Mouse (Mus musculus) thymus, adult 2 months (tissue): ENCODE results near the gene Enc1.

ENCODE experiments used
- CTCF ChIP-seq: fragments of 200-500 bp; IDR thresholded peaks from 2 replicates; pipeline ENCODE4 v1.5.1; 2012; ENCODE audit warnings: mild to moderate bottlenecking, control low read depth, low read length, moderate library complexity, borderline replicate concordance; ENCODE audit not compliant: control insufficient read depth, poor library complexity, insufficient read depth; ENCODE audit errors: extremely low read depth
- POLR2A ChIP-seq: fragments of 200-500 bp; IDR thresholded peaks from 2 replicates; pipeline ENCODE4 v1.6.1; 2012; ENCODE audit warnings: mild to moderate bottlenecking, low read length, control low read depth, moderate library complexity; ENCODE audit not compliant: control insufficient read depth, poor library complexity, insufficient read depth; ENCODE audit errors: extremely low read depth

DNA sequence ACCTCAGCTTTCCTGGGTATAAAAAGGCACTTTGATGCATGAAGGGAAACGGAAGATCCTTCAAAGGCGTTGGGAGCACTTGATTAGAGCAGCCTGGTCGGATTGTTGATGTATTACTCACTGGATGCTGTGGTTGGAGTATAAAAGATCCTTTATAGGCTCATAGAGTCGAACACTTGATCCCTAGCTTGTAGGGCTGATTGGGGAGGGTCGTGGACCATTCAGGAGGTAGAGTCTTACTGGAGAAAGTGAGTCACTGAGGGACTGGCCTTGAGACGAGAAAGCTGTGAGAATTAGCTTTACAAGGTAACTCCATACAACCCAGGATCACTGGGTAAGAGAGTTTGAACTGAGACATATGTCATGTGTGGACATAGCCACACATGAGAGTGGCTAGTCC is 30.7 kb downstream of the Enc1 start:
- no peak for TF ChIP-seq POLR2A
- no peak for TF ChIP-seq CTCF
